Mouse (Mus musculus): ENCODE results near the gene Zswim5.

GRCm38 (mm10) chr4:116999513-117000154 lies 122.5 kb downstream of the Zswim5 start:
- TF ChIP-seq POLR2A (IDR thresholded peaks at IDR 0.05; ENCODE audit: borderline replicate concordance, control insufficient read depth, low read depth, low read length) = no peak
- TF ChIP-seq CTCF (IDR thresholded peaks at IDR 0.05; ENCODE audit: control insufficient read depth, insufficient read depth, low read length) = no peak
